Mouse (Mus musculus) naive thymus-derived CD4-positive, alpha-beta T cell, adult 2 months (primary cell): ENCODE measurements around the gene Spaca7.
"Not testable (repeated sequence)": the region's sequence is repeated elsewhere in the genome, so short reads cannot be mapped to it uniquely, and the experiment has no call there.

Experiments used
- DNase-seq: peaks from one replicate; pipeline ENCODE4 v3.0.0-alpha.2; 2011; ENCODE audit warnings: low read depth

The Spaca7 gene

GRCm38 (mm10) chr8:12609752-12610449, 37.1 kb downstream of the Spaca7 start:
- DNase-seq, result no peak

GRCm38 (mm10) chr8:12613201-12613600, 40.4 kb downstream of the Spaca7 start:
- DNase-seq, result no peak

GRCm38 (mm10) chr8:12617369-12617768, 44.5 kb downstream of the Spaca7 start:
- not testable (repeated sequence) for DNase-seq

- DNase-seq, result no peak
Measured at GRCm38 (mm10) chr8:12621550-12622222, 48.9 kb downstream of the Spaca7 start.

GRCm38 (mm10) chr8:12625890-12626289, 53.1 kb downstream of the Spaca7 start:
- DNase-seq, result no peak

- peak; percentile 29 for DNase-seq
Measured at GRCm38 (mm10) chr8:12629079-12629478, 56.2 kb downstream of the Spaca7 start.

GRCm38 (mm10) chr8:12635366-12635765, 62.5 kb downstream of the Spaca7 start:
- no peak for DNase-seq

- no peak for DNase-seq
Measured at GRCm38 (mm10) chr8:12638446-12638845, 65.6 kb downstream of the Spaca7 start.

- no peak for DNase-seq
Measured at GRCm38 (mm10) chr8:12641527-12641926, 68.7 kb downstream of the Spaca7 start.

- no peak for DNase-seq
Measured at GRCm38 (mm10) chr8:12644341-12644740, 71.5 kb downstream of the Spaca7 start.

- no peak for DNase-seq
Measured at GRCm38 (mm10) chr8:12644894-12645293, 72.1 kb downstream of the Spaca7 start.

GRCm38 (mm10) chr8:12646536-12646935, 73.7 kb downstream of the Spaca7 start:
- DNase-seq, result no peak

- no peak for DNase-seq
Measured at GRCm38 (mm10) chr8:12648951-12649350, 76.1 kb downstream of the Spaca7 start.
